ENCODE assay signal across 8 mouse cellular contexts in genomic region chr6:118064968-118065530, GRCm38 (mm10). TPM values are rescaled to one million over a fixed set of nuclear protein-coding genes. Genes with fewer than 3 reads are reported as not detected.
DNase-seq lines count a peak whose midpoint lies in the region; ATAC-seq and TF ChIP-seq lines count a peak whose summit lies in the region.

No protein-coding gene starts in this region.

- H3K4me1 ChIP-seq in thymus, adult 2 months (replicated peaks; ENCODE audit: control insufficient read depth, insufficient read depth, low read length) = peaks cover 9% of the 10 kb centered on the region; the same call in 1 of the 2 replicates
- peaks cover 21% of the 10 kb centered on the region for H3K4me1 ChIP-seq in forebrain, embryonic 12.5 days
- H3K4me1 ChIP-seq in hindbrain, embryonic 15.5 days (replicated peaks) = peaks cover 22% of the 10 kb centered on the region
- H3K4me1 ChIP-seq in lung, embryonic 15.5 days = peaks cover 29% of the 10 kb centered on the region
- peaks cover 36% of the 10 kb centered on the region for H3K4me1 ChIP-seq in olfactory bulb, adult 2 months (ENCODE audit: control insufficient read depth, insufficient read depth, low read length)

- H3K36me3 ChIP-seq in thymus, adult 2 months (ENCODE audit: control insufficient read depth, insufficient read depth, low read length) = no peaks in the 10 kb centered on the region
- no peaks in the 10 kb centered on the region for H3K36me3 ChIP-seq in forebrain, embryonic 12.5 days (replicated peaks)
- H3K36me3 ChIP-seq in hindbrain, embryonic 15.5 days = no peaks in the 10 kb centered on the region
- H3K36me3 ChIP-seq in lung, embryonic 15.5 days = no peaks in the 10 kb centered on the region

- H3K27ac ChIP-seq in thymus, adult 2 months (ENCODE audit: control insufficient read depth, insufficient read depth, low read length) = no peak overlapping the region
- no peak overlapping the region for H3K27ac ChIP-seq in forebrain, embryonic 12.5 days
- no peak overlapping the region for H3K27ac ChIP-seq in hindbrain, embryonic 15.5 days (replicated peaks)
- no peak overlapping the region for H3K27ac ChIP-seq in lung, embryonic 15.5 days
- peak overlapping the region; percentile 73 for H3K27ac ChIP-seq in olfactory bulb, adult 2 months (ENCODE audit: insufficient read depth, low read depth, low read length)

- peak; percentile 49 for DNase-seq in thymus, adult 2 months
- no peak for DNase-seq in thymus, adult 18-20 months
- peak; percentile 38 for DNase-seq in c-Kit-positive CD71-negative TER-119-negative erythroid progenitor cells, embryonic 14.5 days (ENCODE audit: low read depth)
- DNase-seq in urinary bladder, postnatal 36 days (ENCODE audit: low spot score in 2 of 2) = no peak

- H3K4me3 ChIP-seq in thymus, adult 2 months (ENCODE audit: control insufficient read depth, insufficient read depth, low read length) = no peak overlapping the region
- H3K4me3 ChIP-seq in forebrain, embryonic 12.5 days (replicated peaks) = no peak overlapping the region
- H3K4me3 ChIP-seq in hindbrain, embryonic 15.5 days = no peak overlapping the region
- H3K4me3 ChIP-seq in lung, embryonic 15.5 days = no peak overlapping the region; the same call in 1 of the 2 replicates
- H3K4me3 ChIP-seq in olfactory bulb, adult 2 months (ENCODE audit: insufficient read depth, low read depth, low read length) = no peak overlapping the region

- WGBS in thymus, adult 2 months = 28% methylated on average over 7 of the region's 7 CpGs
- WGBS in forebrain, embryonic 12.5 days = 6% methylated on average over 7 of the region's 7 CpGs
- 13% methylated on average over 7 of the region's 7 CpGs for WGBS in hindbrain, embryonic 15.5 days
- 13% methylated on average over 7 of the region's 7 CpGs for WGBS in lung, embryonic 15.5 days
- 10% methylated on average over 7 of the region's 7 CpGs for WGBS in olfactory bulb, adult 2 months

- H3K27me3 ChIP-seq in thymus, adult 2 months (ENCODE audit: control insufficient read depth, insufficient read depth, low read length) = peaks cover 2% of the 10 kb centered on the region; the same call in 1 of the 2 replicates
- H3K27me3 ChIP-seq in forebrain, embryonic 12.5 days = peaks cover 45% of the 10 kb centered on the region
- H3K27me3 ChIP-seq in hindbrain, embryonic 15.5 days = no peaks in the 10 kb centered on the region
- H3K27me3 ChIP-seq in lung, embryonic 15.5 days = peaks cover 24% of the 10 kb centered on the region

- TF ChIP-seq POLR2A in thymus, adult 2 months (IDR thresholded peaks at IDR 0.05; ENCODE audit: control insufficient read depth, extremely low read depth, insufficient read depth, low read length, poor library complexity) = no peak
- no peak for TF ChIP-seq POLR2A in olfactory bulb, adult 2 months (IDR thresholded peaks at IDR 0.05; ENCODE audit: insufficient read depth, low read depth, low read length)

- H3K4me2 ChIP-seq in forebrain, embryonic 12.5 days = peak overlapping the region; percentile 97
- peak overlapping the region; percentile 93 for H3K4me2 ChIP-seq in hindbrain, embryonic 15.5 days
- H3K4me2 ChIP-seq in lung, embryonic 15.5 days = peak overlapping the region; percentile 91

- H3K9me3 ChIP-seq in forebrain, embryonic 12.5 days = no peaks in the 10 kb centered on the region
- no peaks in the 10 kb centered on the region for H3K9me3 ChIP-seq in hindbrain, embryonic 15.5 days
- H3K9me3 ChIP-seq in lung, embryonic 15.5 days = no peaks in the 10 kb centered on the region

- 0 out of 2 replicates have a peak, but pooled peaks have one; percentile 40 for TF ChIP-seq CTCF in thymus, adult 2 months (IDR thresholded peaks at IDR 0.05; ENCODE audit: borderline replicate concordance, control insufficient read depth, extremely low read depth, insufficient read depth, low read length, poor library complexity)
- TF ChIP-seq CTCF in olfactory bulb, adult 2 months (IDR thresholded peaks at IDR 0.05; ENCODE audit: insufficient read depth, low read depth, low read length) = peak; percentile 58; the same call in 1 of the 2 replicates

- ATAC-seq in forebrain, embryonic 12.5 days (ENCODE audit: low FRiP score) = peak; percentile 65; the same call in 1 of the 2 replicates
- peak; percentile 29; the same call in 1 of the 2 replicates for ATAC-seq in hindbrain, embryonic 15.5 days (ENCODE audit: low FRiP score, low read depth)
- ATAC-seq in lung, embryonic 15.5 days (ENCODE audit: borderline replicate concordance, extremely low read depth, low FRiP score, low TSS enrichment) = no peak

- H3K9ac ChIP-seq in forebrain, embryonic 12.5 days = no peak overlapping the region
- 0 out of 2 replicates have a peak overlapping the region, but pooled peaks have one; percentile 42 for H3K9ac ChIP-seq in hindbrain, embryonic 15.5 days
- H3K9ac ChIP-seq in lung, embryonic 15.5 days = no peak overlapping the region

RNA-seq across cellular contexts. Expression of gene Rasgef1a, which starts 53.8 kb away (rescaled TPM):
- polyA plus RNA-seq in thymus, adult 2 months (2012; rRNA removed) = 1.0 and 1.1 TPM in 2 replicates
- 0.33 and 0.49 TPM in 2 replicates for polyA plus RNA-seq in forebrain, embryonic 12.5 days (2016; fragmentation: Nextera tagmentation; extraction: Ambion mirVana)
- polyA plus RNA-seq in hindbrain, embryonic 15.5 days (2015; fragmentation: Nextera tagmentation; extraction: Ambion mirVana) = 4.6 and 5.0 TPM in 2 replicates
- polyA plus RNA-seq in lung, embryonic 15.5 days (2015; fragmentation: Nextera tagmentation; extraction: Ambion mirVana) = 3.0 and 4.4 TPM in 2 replicates
- polyA plus RNA-seq in olfactory bulb, adult 2 months (2012; ENCODE audit: insufficient read depth, insufficient read length, low replicate concordance, missing spikeins) = not detected in 2 replicates

Comparison
In these comparisons a context has a peak if more than half of its experiments do, and no peak if none do; other contexts are left out.
1. DNase-seq: peak in thymus, adult 2 months (single experiment) and c-Kit-positive CD71-negative TER-119-negative erythroid progenitor cells, embryonic 14.5 days (single experiment); none in thymus, adult 18-20 months (0 of 2) and urinary bladder, postnatal 36 days (0 of 2).
2. Peak in every context shown above with its lines, with median percentiles within 50 percentile points of each other: H3K4me2 ChIP-seq.